Mouse (Mus musculus): ENCODE measurements around the gene Gfy. TPM values are rescaled to one million over a fixed set of nuclear protein-coding genes. Genes with fewer than 3 reads are reported as not detected.

Gfy gene
- not detected for total RNA-seq (2021)
- long read RNA-seq, experiment 1: 0 reads
- long read RNA-seq, experiment 2: 0 reads

- no peak for DNase-seq
Observed at GRCm38 (mm10) chr7:45179469-45179868, at the start of gene Gfy. TSS of gene Gfy (minus strand) at chr7:45179569.

- no peak for DNase-seq
Observed at GRCm38 (mm10) chr7:45229046-45229445, 49.7 kb upstream of the Gfy start.

- DNase-seq: no peak
Observed at GRCm38 (mm10) chr7:45228548-45228947, 49.2 kb upstream of the Gfy start.

- DNase-seq: no peak
Observed at GRCm38 (mm10) chr7:45226421-45226820, 47.1 kb upstream of the Gfy start.

- DNase-seq: no peak
Observed at GRCm38 (mm10) chr7:45224826-45225225, 45.5 kb upstream of the Gfy start.

- no peak for DNase-seq
Observed at GRCm38 (mm10) chr7:45221680-45222079, 42.3 kb upstream of the Gfy start.

- DNase-seq: peak; percentile 64 to 82
Observed at GRCm38 (mm10) chr7:45216442-45217183, 37.2 kb upstream of the Gfy start.

GRCm38 (mm10) chr7:45215673-45216441, 36.5 kb upstream of the Gfy start, which contains the start of gene Tead2:
TSS of gene Tead2 (plus strand) at chr7:45215753.
- DNase-seq: peak; percentile 60 to 75

GRCm38 (mm10) chr7:45213708-45214107, 34.3 kb upstream of the Gfy start:
- DNase-seq: no peak

GRCm38 (mm10) chr7:45212356-45212755, 33.0 kb upstream of the Gfy start:
- DNase-seq: no peak

- DNase-seq: no peak
Observed at GRCm38 (mm10) chr7:45211851-45212251, 32.5 kb upstream of the Gfy start, which contains the start of gene Dkkl1. TSS of gene Dkkl1 (minus strand) at chr7:45212147.

GRCm38 (mm10) chr7:45211070-45211469, 31.7 kb upstream of the Gfy start:
- DNase-seq: no peak

- no peak for DNase-seq
Observed at GRCm38 (mm10) chr7:45208260-45208659, 28.9 kb upstream of the Gfy start.

GRCm38 (mm10) chr7:45204380-45205143, 25.2 kb upstream of the Gfy start, which contains the start of gene Ccdc155:
TSS of gene Ccdc155 (minus strand) at chr7:45204892.
- DNase-seq: peak; percentile 91 to 93

- no peak for DNase-seq
Observed at GRCm38 (mm10) chr7:45202654-45203053, 23.3 kb upstream of the Gfy start.

GRCm38 (mm10) chr7:45198961-45199360, 19.6 kb upstream of the Gfy start:
- DNase-seq: no peak

GRCm38 (mm10) chr7:45198435-45198834, 19.1 kb upstream of the Gfy start:
- peak; percentile 86 for DNase-seq

- no peak for DNase-seq
Observed at GRCm38 (mm10) chr7:45196994-45197393, 17.6 kb upstream of the Gfy start.

GRCm38 (mm10) chr7:45196176-45196535, 16.8 kb upstream of the Gfy start:
- no peak for DNase-seq

- no peak for DNase-seq
Observed at GRCm38 (mm10) chr7:45195341-45196175, 16.2 kb upstream of the Gfy start.
